Mouse (Mus musculus): ENCODE results near the gene Pink1.

DNA sequence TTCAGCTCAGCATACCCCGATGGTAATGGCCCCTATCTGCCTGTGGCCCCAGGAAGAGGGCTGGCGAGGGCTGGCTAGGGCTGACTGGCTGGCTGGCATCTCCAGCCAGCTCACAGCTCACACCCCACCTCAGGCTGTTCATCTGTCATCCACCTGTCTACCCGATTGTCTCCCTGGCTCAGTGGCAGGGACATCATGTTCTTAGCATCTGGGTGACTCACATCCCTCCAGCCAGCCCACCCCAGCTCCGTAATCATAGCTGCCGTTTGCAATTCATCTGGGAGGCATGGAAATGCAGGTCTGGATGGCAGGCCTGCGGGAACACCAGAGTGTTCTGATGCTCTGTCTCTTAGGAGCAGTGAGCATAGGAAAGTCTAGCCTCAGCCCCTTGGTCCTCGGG lies 47.8 kb downstream of the Pink1 start:
- TF ChIP-seq POLR2A (IDR thresholded peaks at IDR 0.05; ENCODE audit: borderline replicate concordance, control insufficient read depth, low read depth, low read length) (no peak), CTCF (IDR thresholded peaks at IDR 0.05; ENCODE audit: control insufficient read depth, insufficient read depth, low read length) (no peak)

Data from bone marrow, adult 2 months (tissue).